Mouse (Mus musculus) layer of hippocampus, adult 11-12 months (tissue): Measurements from ENCODE around the gene Car5a.

Experiments
- DNase-seq: peaks from one replicate; pipeline ENCODE4 v3.0.0; 2022; ENCODE audit warnings: low spot score

The Car5a gene

DNA sequence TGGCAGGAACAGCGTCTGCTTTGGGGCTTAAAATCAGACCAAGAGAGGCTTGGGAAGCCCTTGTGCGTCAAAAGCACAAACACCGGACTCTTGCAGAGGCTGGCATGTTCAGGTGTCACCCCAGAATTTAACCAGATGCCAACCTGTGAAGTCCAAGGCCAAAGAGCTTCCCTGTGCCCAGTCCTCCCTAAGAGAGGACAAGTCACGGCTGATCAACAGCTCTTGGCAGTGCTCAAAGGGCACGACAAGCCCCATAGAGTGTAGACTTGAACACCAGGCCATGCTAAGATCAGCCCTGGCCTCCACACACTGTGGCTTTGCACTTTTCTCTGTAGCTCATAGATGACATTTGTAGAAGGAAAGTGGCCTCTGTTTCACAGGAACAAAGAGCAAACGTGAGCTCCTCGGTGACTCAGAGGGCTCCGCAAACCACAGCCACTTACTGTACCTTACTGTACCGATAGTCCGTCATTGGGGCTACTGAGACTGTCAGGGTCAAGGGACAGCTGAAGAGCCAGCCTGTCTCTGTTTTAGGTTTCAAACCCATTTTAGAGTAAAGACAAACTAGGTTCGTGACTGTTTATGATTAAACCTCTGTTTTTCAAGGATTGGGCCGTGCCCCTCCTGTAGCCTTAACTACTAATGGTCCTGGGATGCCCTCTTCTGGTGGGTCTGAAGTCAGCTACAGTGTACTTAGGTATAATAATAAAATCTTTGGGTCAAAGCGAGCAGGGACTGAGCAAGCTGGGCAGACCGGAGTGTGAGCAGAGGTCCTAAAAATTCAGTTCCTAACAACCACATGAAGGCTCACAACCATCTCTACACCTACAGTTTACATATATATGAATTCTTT is 11.8 kb downstream of the Car5a start:
- no peak for DNase-seq

GRCm38 (mm10) chr8:121932026-121932667 is 12.6 kb downstream of the Car5a start:
- DNase-seq: no peak

GRCm38 (mm10) chr8:121931571-121931970 is 13.1 kb downstream of the Car5a start:
- DNase-seq: no peak

- DNase-seq: no peak
Observed at GRCm38 (mm10) chr8:121930047-121930446, 14.7 kb downstream of the Car5a start.

GRCm38 (mm10) chr8:121927316-121927715 is 17.4 kb downstream of the Car5a start:
- peak; percentile 60 for DNase-seq

DNA sequence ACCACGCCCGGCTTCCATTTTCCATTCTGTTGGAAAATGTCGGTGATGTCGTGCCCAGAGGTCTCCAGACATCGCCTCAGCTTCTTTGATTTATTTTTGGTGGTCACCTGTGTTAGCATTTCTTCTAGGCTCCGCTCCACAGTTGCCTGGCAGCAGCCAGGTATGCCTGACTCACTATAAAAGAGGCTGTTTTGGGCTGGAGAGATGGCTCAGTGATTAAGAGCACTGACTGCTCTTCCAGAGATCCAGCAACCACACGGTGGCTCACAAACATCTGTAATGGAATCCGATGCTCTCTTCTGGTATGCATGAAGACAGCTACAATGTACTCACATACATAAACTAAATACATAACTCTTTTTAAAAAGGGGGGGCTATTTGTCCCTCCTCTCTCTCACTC is 18.4 kb downstream of the Car5a start:
- DNase-seq: no peak

- peak; percentile 85 for DNase-seq
Observed at GRCm38 (mm10) chr8:121925624-121926023, 19.1 kb downstream of the Car5a start.

DNA sequence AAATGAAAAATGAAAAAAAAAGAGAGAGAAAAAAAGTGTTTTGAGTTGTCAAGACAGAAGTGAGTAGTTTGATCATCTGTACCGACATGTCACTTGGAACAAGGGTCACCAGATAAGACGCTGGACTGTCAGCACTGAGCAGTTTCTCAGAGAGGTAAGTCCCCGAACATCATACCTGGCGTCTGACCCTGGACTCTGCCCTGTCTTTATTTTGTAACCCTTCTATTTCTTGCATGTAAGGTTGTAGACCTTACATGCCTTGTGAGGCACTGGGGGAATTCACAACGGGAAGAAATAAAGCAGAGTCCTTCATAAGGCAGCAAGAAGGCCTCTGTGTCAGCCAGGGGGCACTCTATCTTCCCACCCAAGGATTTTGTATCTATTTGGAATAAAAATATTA is 20.0 kb downstream of the Car5a start:
- no peak for DNase-seq

- no peak for DNase-seq
Observed at GRCm38 (mm10) chr8:121922101-121922500, 22.6 kb downstream of the Car5a start.

DNA sequence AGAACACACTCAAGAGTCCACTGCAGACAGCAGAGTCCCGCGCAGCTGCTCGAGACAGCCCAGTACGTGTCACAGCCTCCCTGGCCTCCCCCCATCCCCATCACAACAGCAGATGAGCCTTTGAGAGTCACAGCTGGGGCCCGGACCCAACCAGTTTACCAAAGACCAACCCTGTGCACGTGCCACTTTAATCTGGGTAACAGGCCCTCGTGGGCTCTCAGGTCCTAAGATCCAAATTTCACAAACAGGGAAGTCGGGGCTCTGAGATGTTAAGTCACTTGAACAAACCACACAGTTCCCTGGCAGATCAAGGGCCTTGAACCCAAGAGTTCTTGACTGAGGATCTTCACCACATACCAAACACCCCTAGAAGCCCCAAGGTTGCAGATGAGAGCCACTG is 23.1 kb downstream of the Car5a start:
- DNase-seq: no peak

- no peak for DNase-seq
Observed at GRCm38 (mm10) chr8:121919731-121920130, 25.0 kb downstream of the Car5a start.

DNA sequence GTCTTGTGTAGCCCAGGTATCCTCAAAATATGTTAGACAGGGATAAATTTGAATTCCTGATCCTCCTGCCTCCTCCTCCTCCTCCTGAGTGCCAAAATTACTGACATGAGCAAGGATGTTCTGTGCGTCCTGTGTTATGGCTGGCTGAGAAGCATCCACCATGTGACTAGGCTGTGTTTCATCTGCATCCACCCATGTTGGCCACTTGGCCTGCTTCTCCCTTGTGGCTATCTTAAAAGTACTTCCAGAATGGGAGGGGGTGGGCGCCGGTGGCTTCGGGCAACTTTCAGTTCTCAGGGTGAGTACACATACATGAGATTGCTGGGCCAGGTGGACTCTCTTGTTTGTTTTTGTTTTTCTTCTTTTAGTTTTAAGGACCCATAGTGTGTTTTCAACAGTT is 25.5 kb downstream of the Car5a start:
- DNase-seq: no peak

- no peak for DNase-seq
Observed at GRCm38 (mm10) chr8:121913378-121913777, 31.3 kb downstream of the Car5a start.

- no peak for DNase-seq
Observed at GRCm38 (mm10) chr8:121912831-121913230, 31.9 kb downstream of the Car5a start.

DNA sequence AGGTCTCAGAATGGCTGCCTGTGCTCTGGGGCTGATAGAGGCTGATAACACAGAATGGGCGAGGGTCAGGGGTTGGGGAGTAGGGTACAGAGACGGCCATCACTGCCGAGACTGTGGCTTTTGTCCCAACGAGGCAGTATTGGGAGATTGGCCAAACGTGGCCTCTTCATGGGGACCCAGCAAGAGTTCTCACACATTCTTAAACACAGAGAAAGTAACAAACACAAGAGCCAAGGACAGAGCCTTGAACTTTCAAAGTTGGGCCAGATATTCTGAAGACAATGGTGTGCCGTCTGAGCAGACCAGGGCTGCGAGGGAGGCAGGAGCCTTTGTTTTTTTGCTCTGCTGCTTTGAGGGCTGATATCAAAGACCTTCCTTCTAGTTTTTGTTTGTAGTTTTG is 32.7 kb downstream of the Car5a start:
- no peak for DNase-seq

DNA sequence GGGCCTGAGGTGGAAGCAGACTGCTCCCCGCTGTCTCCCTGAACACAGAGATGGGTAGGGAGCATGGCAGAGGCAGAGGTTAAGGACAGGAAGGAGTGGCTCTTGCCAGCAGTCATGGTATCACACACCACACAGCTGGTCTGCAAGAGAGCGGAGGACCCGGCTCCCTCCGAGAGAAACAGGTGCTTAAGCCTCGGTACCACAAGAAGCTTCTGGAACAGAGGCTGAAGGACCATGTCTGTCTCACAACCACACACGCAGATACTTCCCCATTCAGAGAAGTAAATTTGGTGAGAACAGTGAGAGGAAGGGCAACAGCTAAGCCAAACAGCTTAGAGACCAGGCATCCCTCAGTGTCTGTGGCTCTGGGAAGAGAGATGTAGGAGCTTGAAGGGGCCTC is 33.3 kb downstream of the Car5a start:
- DNase-seq: no peak

- peak; percentile 87 for DNase-seq
Observed at GRCm38 (mm10) chr8:121909663-121910062, 35.0 kb downstream of the Car5a start.

DNA sequence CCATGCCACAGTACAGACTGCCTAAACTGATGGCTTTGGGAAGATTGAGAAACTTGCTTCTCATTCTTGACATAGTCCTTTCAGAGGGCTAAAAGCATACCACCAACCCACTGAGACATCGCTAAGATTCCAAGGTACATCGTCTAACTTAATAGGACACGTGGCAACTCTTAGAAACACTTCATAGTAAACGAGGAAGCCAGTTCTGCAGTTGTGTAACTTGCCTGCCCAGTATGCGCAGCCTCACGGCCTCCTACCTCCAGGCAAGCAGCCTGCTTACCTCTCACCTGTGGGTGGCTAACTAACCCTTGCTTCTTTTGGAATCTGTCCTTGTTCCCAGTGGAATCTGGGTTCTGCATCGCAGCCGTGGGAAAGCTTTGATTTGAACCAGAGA is 35.6 kb downstream of the Car5a start:
- no peak for DNase-seq

DNA sequence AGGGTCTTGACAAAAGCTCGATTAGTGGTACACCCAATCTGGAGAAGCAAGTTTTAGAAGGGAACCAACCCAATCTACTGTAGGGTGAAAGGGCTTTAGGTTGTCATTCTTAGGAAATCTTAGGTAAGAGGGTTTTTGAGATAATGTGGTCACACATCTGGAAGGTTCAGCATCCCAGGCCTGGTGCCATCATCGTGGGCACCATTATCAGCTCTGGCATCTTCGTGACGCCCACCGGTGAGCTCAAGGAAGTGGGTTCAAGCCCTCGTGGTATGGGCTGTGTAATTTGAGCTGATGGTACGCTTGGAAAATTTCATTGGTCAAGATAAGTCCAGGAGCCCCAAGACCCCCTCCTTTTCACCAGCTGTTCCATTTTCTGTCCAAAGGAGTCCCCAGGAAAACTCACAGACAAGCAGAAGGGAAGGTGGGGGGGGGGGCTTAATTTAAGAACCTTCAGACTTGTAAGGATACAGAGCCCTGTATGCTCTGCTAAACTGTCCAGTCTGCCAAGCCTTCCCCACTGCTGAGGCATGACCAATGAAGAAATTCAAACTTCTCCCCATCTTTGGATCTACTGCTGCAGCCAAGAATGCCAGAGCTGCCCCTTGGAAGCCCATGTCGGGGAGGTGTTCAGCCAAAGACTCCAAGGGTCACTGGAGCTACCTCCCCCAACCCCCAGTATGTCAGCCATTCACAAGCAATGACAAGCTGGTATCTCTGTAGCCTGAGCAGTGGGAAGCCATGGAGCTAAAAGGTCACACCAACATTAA is 36.1 kb downstream of the Car5a start:
- DNase-seq: no peak

GRCm38 (mm10) chr8:121907587-121908248 is 37.0 kb downstream of the Car5a start, which contains the start of gene Slc7a5:
Gene Slc7a5 (minus strand): TSS chr8:121907694.
- peak; percentile 95 for DNase-seq

DNA sequence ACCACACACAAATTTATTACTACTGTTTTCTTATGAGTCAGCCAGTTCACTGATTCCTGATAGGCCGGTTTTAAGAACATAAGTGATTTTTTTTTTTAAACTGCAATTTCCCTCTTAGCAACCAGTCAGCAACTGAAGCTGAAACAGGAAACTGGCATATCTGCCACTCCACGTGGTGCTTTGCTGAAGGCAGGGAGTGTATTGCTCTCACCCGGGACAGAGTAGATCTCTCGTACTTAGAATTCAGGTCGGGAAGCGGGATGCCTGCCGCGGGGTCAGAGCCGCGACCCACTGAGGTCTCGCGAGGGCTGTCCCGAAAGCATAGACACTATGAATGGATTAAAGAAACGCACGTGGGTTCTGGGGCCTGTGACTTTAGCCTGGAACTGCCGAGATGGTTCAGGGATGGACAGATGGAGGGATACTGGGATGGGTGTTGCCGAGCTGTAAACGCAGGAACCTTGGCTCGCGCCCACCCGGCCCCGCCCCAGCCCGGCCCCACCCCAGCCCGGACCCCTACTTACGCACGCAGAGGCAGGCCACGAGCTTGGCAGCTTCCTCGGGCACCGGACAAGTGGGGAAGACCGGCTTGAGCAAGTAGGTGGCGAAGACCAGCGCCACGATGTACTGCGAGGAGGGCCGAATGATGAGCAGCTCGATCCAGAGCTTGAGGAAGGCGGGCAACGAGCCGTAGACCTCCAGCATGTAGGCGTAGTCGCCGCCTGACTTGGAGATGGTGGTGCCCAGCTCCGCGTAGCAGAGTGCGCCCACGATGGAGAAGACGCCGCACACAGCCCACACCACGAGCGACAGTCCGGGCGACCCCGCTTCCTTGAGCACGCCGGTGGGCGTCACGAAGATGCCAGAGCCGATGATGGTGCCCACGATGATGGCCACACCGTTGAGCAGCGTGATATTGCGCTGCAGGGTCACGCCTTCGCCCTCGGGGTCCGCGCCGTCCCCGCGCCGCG is 37.9 kb downstream of the Car5a start:
- DNase-seq: peak; percentile 45
